Mouse (Mus musculus): ENCODE results near the gene Tor2a. TPM values are rescaled to one million over a fixed set of nuclear protein-coding genes. Genes with fewer than 3 reads are reported as not detected.
A peak's percentile ranks its signal among the peaks of the same experiment; 100 is the strongest.

Tor2a gene
- total RNA-seq, 4 experiments from 2014 or later, result 22.6 to 31.1 (median 28.5) TPM

DNA sequence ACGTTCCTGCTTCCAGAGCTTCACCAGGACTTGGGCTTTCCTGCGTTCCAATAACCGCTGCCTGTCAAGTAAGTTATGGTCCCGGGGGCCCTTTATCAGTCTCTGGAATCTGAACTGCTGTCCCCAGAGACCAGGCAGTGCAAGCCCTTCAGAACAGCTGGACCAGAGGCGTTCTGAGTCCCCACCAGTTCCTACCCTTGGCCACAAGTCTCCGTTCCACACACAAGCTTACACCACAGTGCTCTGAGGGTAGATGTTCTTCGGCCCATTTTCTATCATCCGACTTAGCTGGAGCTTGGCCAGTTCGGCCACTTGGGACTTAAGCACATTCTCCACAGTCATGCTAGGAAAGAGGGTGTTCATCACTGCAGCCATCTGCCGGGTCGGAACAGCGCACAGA, 10.2 kb downstream of the Tor2a start:
- no peak for DNase-seq

DNA sequence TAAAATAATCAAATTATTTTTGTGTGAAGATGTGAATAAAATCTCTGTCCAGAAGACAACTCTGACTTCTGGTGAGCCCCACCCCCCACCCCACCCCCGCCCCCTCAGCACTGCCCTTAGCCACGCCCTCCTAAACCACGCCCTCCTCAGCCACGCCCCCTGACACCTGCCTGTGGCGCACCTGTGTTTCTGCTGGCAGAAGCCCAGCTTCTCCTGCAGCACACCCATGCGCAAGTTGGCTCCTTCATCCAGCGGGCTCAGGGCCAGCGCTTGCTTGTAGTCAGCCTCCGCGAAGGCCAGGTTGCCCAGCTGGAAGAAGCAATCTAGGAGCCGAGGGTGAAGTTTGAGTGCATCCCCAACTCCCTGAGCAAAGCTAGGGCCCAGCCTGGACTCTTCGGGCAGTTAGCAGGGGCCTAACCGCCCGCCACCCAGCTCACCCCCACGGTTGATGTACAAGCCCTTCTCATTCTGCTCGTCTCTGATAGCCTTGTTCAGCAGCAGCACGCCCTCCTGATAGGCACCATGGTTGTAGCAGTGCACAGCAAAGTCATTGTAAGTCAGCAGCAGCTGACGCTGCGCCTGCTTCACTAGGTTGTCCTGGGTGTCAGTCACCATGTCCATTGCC, 11.7 kb downstream of the Tor2a start:
- no peak for DNase-seq

DNA sequence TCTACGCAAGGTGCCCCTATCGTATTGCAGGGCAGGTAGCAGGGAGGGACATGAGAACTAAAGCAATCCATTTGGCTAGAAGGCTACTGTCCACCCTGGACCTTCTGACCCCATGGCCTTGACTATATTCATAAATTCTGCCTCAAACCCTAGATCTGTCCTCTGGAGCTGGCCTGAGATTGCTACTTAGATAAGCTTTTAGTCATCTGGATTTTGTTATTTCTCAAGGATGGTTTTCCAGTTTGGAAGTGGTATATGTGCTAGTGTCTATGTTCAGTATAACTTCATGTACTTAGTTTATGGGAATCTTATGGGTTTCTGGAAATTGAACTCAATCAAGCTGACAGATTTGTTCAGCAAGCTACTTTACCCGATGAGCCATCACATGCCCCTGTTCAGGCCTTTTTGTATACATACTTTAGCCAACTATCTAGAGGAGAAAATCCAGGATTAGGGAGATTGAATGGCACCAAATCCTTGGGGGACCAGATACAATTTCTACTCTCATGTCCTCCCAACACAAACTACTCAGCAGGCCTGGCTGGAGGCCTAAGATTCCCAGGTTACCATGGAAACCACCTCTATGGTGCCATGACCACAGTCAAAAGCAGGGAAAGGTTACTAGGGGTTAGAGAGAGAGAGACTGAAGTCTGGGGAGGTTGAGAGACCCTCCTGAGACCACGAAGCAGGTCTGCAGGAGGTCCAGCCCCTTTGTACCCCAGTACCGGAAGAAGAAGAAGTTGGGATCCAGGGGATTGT, 12.5 kb downstream of the Tor2a start:
- no peak for DNase-seq

DNA sequence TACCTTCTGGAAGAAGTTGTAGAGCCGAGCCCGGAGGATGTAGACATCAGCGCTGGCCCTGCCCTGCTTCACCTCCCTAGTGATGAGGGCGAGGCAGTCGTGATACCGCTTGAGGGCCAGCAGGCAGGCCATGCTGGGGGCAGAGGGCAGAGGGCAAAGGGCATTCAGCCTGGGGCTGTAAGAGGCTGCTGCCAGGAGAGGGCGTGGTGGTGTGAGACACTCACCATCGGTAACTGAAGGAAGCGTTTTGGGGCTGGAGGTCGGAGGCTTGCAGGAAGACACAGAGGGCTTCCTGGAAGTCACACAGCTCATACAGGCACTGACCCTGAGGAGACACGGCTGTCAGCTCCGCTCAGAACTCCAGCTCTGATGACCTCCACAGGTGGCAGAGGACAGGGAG, 14.9 kb downstream of the Tor2a start:
- no peak for DNase-seq

DNA sequence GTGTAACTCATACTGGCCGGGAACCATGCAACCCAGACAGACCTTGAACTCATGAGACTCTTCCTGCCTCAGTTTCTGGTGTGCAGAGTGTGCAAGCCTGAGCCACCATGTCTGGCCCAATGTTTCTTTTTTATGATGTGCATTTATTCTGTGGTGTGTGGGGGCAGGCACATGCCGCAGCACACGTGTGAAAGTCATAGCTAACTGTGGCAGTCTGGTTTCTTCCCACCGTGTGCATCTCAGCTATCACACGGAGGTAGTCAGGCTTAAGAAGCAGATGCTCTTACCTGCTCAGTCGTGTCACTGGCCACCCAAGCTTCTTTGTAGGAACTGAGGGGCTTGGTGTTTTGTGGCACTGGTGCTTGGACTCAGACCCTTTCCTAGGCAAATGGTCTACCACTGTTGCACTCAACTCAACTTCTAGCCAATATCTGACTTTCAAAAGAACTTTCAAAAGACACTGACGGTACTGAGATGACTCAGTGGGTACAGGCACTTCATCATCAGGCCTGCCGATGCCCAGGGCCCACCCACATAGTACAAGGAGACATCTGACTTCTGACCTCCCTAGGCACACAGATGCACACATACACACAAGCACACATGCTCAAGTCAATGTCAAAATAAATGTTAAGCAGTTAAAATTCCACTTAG, 15.7 kb downstream of the Tor2a start:
- no peak for DNase-seq

DNA sequence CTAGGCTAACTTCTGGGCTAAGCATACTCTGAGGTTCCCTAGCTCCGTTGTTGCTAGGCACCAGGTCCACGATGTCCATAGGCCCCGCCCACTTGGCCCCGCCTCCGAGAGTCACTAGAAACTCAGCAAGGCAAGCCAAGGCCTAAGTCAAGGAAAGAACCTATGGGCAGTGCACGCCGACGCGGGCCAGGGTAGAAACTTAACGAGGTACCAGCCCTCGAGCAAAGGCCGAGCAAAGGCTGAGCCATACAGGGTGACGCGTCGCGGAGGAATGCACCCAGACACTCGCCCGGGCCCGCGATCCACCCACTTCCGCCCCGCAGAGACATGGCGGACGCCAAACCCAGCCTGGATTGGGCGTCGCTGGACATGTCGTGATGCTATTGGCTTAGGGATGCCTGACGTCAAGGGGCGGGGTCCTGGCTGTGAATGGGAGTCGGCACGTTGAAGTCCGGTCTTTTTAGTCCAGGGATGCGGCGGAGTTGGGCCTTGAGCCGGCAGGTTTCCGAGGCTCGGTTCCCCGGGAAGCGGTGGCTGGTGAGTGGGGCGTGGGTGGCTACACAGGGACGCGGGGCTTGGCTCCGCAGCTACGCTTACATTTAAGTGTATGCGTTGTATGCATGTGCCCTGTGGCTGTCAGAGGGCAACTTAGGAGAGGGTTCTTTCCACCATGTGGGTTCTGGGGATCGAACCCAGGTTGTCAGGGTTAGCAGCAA, 18.5 kb downstream of the Tor2a start, which contains the start of the genes Ttc16 and Ptrh1:
Ttc16 (minus strand) TSS at position 275 of the 716 bp plus-strand sequence.
Ptrh1 (plus strand) TSS at position 428 of the 716 bp plus-strand sequence.
- peak; percentile 98 for DNase-seq

DNA sequence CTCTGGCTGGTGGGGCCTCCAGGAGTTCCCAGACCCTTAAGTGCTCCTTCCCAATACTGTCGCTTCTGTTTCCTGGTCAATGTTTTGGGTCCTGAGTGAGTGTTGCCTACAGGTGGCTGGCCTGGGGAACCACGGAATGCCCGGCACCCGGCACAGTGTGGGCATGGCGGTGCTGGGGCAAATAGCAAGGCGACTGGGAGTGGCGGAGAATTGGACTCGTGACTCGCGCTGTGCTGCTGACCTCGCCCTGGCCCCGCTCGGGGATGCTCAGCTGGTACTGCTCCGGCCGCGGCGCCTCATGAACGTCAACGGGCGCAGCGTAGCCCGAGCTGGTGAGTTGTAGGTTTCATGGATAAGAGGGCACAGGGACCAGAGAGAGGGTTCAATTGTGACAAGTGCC, 19.2 kb downstream of the Tor2a start:
- no peak for DNase-seq

DNA sequence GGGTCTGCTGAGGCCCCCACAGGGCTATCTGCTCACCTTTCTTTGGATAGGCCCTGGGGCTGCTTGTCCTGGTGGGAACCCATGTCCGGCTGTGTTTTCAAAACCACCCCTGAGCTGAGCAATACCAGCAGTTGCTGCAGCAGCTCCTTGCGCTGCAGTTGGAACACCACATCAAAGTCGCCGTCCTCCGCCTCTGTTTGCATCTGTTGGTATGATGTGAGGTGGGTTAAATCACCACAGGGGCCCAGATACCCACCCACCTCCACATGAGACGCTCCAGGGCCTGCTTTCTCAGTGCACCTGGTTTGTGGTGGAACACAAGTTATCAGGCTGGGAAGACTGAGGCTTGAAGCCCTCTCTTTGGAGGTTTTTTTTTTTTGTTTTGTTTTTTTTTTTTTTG, 21.0 kb downstream of the Tor2a start:
- no peak for DNase-seq

DNA sequence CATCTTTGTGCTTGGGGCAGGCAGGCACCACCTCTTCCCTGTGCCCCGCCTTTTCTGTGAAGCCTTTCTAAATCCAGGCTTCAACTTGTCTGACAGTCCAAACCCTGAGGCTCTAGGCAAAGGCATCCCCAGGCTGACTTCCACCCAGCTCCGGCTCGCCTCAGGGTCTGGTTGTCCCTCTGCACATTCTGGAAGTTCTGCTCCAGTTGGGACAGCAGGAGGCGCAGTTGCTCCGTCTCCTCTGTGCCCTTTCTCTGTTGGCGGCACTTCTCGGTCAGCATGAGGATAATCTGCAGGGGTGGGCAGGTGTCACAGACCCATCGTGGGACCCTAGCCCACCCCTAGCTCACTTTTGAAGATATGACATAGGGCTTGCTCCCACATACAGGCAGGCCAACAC, 22.1 kb downstream of the Tor2a start:
- DNase-seq, result no peak

DNA sequence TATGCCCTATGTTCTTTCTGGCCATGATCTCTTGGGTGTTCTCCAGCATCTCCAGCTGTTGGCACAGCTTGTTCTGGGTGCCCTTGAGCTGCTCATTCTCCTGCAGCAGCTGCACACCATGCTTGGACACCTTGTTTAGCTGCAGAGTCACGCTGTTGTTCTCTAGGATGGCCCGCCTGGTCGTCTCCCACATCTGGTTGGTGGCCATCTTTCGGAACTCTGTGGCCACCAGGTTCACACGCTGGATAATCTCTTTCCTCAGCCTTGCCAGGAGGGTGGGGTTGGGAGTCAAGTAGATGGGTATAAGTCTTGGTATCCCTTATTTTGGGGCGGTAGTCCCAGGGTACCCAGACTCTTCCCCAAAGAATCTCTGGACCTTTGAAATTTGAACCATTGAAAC, 22.7 kb downstream of the Tor2a start:
- DNase-seq, result no peak

DNA sequence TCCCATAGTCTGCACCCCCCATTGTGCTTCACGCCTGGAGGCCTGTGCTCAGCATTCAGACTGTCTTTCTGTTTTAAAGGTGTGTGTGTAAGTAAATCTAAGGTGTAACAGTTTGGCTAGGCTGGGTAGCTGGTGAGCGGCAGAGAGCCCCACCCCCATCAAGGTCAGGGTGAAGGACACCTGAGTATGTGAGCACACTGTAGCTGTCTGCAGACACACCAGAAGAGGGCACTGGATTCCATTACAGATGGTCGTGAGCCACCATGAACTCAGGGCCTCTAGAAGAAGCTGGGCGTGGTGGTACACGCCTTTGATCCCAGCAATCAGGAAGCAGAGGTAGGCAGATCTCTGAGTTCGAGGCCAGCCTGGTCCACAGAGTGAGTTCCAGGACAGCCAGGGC, 24.7 kb downstream of the Tor2a start:
- no peak for DNase-seq

DNA sequence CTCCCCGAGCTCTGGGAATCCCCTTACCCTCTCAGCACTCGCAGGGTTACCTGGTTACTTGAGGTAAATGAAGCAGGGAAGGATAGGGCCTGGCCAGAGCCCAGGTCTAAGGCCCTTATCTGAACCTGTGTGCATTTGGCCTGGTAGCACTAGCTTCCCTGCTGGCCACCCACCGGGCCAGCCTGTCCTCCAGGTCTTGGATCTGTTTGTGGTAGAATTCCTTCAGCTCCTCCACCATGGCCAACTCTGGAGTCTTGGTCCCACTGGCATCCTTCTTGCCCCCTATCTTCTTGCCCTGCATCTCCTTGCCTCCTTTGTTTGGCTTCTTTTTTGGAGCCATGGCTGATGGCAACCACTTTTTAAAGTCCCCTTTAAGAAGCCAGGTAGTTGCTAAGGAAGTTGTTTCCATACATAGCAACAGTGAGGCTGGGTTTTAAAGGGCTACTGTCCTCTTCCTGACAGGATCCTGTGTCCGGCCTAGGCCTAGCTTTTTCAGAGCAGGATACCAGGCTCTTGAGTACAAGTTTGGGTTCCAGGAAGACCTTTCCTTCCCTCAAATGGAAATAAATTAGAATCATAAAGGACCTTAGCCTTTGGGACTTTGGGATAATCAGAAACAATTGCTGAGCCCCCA, 27.1 kb downstream of the Tor2a start, which contains the start of gene Cfap157:
Cfap157 (minus strand) TSS at position 381 of the 634 bp plus-strand sequence.
- no peak for DNase-seq

DNA sequence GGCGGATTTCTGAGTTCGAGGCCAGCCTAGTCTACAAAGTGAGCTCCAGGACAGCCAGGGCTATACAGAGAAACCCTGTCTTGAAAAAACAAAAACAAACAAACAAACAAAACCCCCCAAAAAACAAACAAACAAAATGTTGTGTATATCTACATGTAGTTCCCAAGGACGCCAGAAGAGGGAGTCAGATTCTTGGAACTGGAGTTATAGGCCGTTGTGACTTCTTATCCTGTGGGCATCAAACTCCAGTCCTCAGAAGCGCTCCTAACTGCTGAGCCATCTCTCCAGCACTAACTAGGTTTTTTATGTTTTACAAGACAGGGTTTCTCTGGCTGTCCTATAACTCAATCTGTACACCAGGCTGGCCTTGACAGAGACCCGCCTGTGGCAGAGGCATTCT, 30.1 kb downstream of the Tor2a start:
- DNase-seq, result no peak

DNA sequence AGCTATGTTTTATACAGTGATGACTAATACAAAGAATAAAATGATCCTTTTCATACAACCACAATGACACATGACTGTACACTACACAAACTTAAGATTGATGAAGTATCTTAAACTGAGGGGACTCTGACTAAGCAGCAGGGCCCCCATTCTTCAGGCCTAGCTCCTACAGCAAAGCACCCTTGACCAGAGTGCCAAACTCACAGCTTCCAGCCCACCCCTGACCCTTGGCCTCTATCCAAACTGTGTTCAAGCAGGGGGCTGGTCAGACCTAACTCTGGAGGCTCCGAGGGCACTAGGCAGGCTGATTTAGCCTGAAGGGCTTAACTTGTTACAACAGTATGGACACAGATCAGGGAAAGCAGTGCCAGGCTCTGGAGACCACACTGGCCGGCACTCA, 31.5 kb downstream of the Tor2a start:
- DNase-seq, result no peak

DNA sequence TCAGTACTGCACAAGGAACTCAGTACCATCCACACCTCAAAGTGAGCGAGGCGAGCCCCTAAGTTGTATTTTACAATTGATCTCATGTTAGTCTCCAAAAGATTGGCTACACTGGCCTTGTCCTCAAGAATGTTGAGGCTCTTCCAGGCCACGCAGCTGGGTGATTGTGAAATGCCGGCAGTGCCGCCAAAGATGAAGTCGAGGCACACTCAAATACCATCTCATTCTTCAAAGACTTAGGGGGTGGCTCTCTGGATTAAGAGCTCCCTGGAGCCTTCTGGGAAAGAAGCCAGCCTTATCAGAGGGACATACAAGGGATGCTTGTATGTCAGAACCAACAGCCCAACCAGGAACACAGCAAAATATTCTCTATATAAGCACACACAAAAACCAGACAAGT, 34.3 kb downstream of the Tor2a start:
- DNase-seq, result no peak

DNA sequence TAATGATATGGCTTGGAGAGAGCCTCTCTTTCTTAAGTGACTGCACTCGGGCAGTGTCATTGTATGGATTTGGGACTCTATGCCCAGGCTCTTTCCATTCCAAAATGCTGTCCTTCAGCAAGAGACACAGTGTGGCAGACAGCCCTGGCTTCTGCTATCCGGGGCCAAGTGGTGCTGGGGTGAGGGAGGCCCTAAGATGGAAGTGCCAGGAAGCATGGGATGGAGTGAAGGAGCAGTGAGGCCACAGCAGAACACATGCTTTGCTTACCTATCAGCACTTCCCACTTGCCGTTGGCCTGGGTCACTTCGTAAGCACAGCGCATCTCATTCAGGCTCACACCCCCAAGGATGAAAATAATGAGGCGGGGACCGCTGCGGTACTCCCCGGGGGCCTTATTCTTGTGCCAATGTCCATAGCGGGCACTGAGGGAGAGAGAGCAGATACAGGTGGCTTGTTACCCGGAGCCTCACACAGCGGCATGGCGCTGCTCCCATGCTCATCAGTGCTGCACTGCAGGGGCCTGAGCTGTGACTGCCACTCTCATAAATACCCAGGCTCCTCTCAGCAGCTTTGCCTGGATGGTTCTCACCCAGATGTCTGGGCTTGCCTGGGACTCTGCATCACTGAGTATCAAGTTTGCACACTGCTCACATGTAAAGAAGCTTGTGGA, 38.8 kb downstream of the Tor2a start:
- no peak for DNase-seq

DNA sequence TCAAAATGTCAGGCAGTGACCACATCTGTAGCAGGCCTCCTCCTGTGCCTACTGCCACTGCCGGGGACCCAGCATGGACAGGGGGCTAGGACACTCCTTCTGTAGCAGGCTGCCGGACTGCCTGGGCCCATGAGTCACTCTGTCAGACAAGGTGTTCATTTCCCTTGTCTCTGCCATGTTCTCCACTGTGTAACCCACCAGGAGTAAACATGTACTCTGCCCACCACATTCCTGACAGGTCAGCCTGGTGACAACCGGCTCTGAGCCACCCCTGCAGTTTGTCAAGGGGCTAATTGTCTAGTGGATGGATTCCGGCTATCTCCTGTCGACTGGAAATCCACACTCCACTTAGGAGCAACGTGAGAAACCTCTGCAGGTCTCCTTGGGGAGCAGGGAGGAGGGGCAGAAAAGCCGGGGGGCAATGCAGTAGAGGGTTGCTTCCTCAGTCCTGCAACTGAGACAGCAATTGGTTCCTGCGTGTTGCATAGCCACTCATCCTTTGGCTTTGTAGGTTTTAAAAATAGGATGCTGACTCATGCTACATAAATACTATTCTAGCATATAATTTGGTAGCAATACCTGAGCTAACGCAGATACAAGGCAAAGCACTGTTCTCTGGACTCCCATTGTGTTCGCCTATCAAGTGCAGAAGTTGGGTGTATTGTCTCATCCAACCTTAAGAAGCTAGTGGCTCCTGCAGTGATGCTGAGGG, 41.4 kb downstream of the Tor2a start:
- no peak for DNase-seq

DNA sequence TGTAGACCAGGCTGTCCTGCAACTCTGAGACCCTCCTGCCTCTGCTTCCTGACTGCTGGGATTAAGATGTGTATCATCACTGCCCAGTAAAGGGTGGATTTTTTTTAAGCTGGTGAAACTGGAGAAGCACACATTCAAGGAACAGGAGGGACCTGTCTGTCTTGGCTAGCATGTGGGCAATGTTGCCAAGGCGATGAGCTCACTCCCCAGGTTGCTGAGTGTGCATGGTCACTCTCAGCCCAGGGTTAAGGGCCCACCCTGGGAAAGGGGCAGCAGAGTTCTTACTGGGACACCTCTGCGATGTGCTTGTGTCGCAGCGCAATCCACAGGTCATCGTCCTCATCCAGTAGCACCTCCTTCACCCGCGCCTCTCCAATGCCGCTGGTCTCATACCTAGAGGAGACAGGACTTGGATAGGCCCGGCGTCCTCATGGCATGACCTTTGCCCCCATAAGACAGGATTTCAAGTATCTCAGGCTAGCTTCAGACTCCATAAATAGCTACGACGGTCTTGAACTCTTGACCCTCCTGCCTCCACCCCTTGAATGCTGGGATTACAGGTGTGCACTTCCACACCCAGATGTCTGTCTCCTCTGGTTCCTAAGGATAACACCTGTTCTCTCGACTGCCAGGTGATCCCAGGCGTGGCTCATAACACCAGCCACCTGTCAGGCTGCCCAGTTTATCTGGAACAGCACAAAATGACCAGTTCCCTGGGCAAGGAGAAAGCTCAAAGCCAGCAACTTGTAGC, 52.0 kb downstream of the Tor2a start:
- DNase-seq, result no peak
